Mouse (Mus musculus) MEL (cell line): ENCODE data around the gene Tyms.

Experiments used
- CTCF ChIP-seq, 3 experiments: IDR thresholded peaks in 2 of 3; conservative IDR thresholded peaks in 1 of 3; 2 replicates each; pipeline ENCODE4 v1.5.1; 2011 to 2012; ENCODE audit warnings: low read length in 3 of 3, low read depth in 2 of 3, mild to moderate bottlenecking in 2 of 3, improper control_type of control experiment in 1 of 3, inconsistent platforms in 1 of 3, mixed read lengths in 1 of 3, moderate library complexity in 1 of 3; ENCODE audit not compliant: control insufficient read depth in 1 of 3, insufficient read depth in 1 of 3, poor library complexity in 1 of 3, severe bottlenecking in 1 of 3
- E2F4 ChIP-seq: IDR thresholded peaks from 2 replicates; pipeline ENCODE4 v1.6.1; 2011; ENCODE audit warnings: low read depth, low read length, improper control_type of control experiment, borderline replicate concordance
- EP300 ChIP-seq, 2 experiments: IDR thresholded peaks; 2 replicates each; pipeline ENCODE4 v1.6.1; 2011; ENCODE audit warnings: improper control_type of control experiment in 2 of 2, low read length in 2 of 2, low read depth in 1 of 2, mild to moderate bottlenecking in 1 of 2
- GABPA ChIP-seq: IDR thresholded peaks from 2 replicates; pipeline ENCODE4 v1.6.1; 2012; ENCODE audit warnings: low read depth, mild to moderate bottlenecking, inconsistent platforms, low read length, improper control_type of control experiment, moderate library complexity
- JUND ChIP-seq: IDR thresholded peaks from 2 replicates; pipeline ENCODE4 v1.6.1; 2011; ENCODE audit warnings: low read depth, mild to moderate bottlenecking, improper control_type of control experiment, low read length
- MAX ChIP-seq: IDR thresholded peaks from 2 replicates; pipeline ENCODE4 v1.6.1; 2011; ENCODE audit warnings: low read length, improper control_type of control experiment
- MAZ ChIP-seq: IDR thresholded peaks from 2 replicates; pipeline ENCODE4 v1.6.1; 2012; ENCODE audit warnings: low read depth, mild to moderate bottlenecking, inconsistent platforms, low read length, improper control_type of control experiment
- MYB ChIP-seq: IDR thresholded peaks from 2 replicates; pipeline ENCODE4 v1.6.1; 2011; ENCODE audit warnings: mild to moderate bottlenecking, low read depth, low read length, improper control_type of control experiment
- POLR2A ChIP-seq, 2 experiments: IDR thresholded peaks; 2 replicates each; pipeline ENCODE4 v1.6.1; 2011 to 2012; ENCODE audit warnings: low read length in 2 of 2, mild to moderate bottlenecking in 2 of 2, control low read depth in 1 of 2, improper control_type of control experiment in 1 of 2, low read depth in 1 of 2, moderate library complexity in 1 of 2; ENCODE audit not compliant: control insufficient read depth in 1 of 2, insufficient read depth in 1 of 2, poor library complexity in 1 of 2
- ZMIZ1 ChIP-seq: IDR thresholded peaks from 2 replicates; pipeline ENCODE4 v1.6.1; 2012; ENCODE audit warnings: low read depth, mild to moderate bottlenecking, inconsistent platforms, low read length, improper control_type of control experiment, moderate library complexity

DNA sequence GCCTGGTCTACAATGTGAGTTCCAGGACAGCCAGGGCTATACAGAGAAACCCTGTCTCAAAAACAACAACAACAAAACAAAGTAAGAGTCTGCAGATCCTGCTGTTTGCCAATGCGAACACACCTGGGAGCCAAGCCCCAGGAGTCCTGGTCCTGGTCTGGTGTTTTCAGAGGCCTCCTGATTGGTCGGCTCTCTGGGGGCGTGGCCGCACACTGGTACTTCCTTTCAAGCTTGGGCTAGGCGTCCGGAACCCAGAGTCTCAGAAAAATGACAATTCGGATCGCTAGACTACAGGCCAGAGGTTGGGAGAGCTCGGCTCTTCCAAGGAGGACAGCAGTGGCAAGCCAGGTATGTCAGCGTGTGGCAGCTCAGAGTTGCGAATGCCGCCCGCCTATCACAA lies 19.3 kb upstream of the Tyms start:
- TF ChIP-seq E2F4 (no peak), MAX (no peak), CTCF (IDR thresholded peaks at IDR 0.05 in 2 of 3, conservative IDR thresholded peaks at IDR 0.05 in 1 of 3; ENCODE audit: control insufficient read depth in 1 of 3, insufficient read depth in 1 of 3, low read depth in 2 of 3, low read length in 3 of 3, poor library complexity in 1 of 3, severe bottlenecking in 1 of 3) (no peak), JUND (no peak), POLR2A (IDR thresholded peaks at IDR 0.05; ENCODE audit: control insufficient read depth in 1 of 2, insufficient read depth in 1 of 2, low read depth in 1 of 2, low read length in 2 of 2, poor library complexity in 1 of 2) (no peak), ZMIZ1 (no peak), EP300 (IDR thresholded peaks at IDR 0.05; ENCODE audit: low read depth in 1 of 2, low read length in 2 of 2) (no peak), MYB (no peak), MAZ (no peak), GABPA (no peak)
